Mouse (Mus musculus): Measurements from ENCODE around the gene Serpinb3c. TPM values are rescaled to one million over a fixed set of nuclear protein-coding genes. Genes with fewer than 3 reads are reported as not detected.
A peak's percentile ranks its signal among the peaks of the same experiment; 100 is the strongest.
"Not testable (repeated sequence)": the region's sequence is repeated elsewhere in the genome, so short reads cannot be mapped to it uniquely, and the experiment has no call there.

Serpinb3c gene
- not detected in 2 replicates for polyA plus RNA-seq (2015; fragmentation: Nextera tagmentation; extraction: Ambion mirVana)

GRCm38 (mm10) chr1:107278261-107278660 is at the start of gene Serpinb3c, which contains the start of gene Serpinb3b:
Gene Serpinb3c (minus strand): TSS chr1:107278371.
Gene Serpinb3b (minus strand): TSS chr1:107278361.
- H3K4me2 ChIP-seq (replicated peaks); H3K9ac ChIP-seq (replicated peaks); ATAC-seq; H3K36me3 ChIP-seq; H3K9me3 ChIP-seq; H3K27me3 ChIP-seq; H3K4me1 ChIP-seq (replicated peaks); H3K27ac ChIP-seq; H3K4me3 ChIP-seq (replicated peaks): not testable (repeated sequence)

- not testable (repeated sequence) for H3K4me1 ChIP-seq (replicated peaks); H3K36me3 ChIP-seq; H3K27me3 ChIP-seq; H3K9me3 ChIP-seq; H3K4me2 ChIP-seq (replicated peaks); H3K9ac ChIP-seq (replicated peaks); H3K4me3 ChIP-seq (replicated peaks); H3K27ac ChIP-seq
- peak; percentile 53 for ATAC-seq
- 45% methylated on average over 3 of the region's 3 CpGs for WGBS
Measured at GRCm38 (mm10) chr1:107243170-107243569, 35.0 kb downstream of the Serpinb3c start.

Other genes with a start within 250 kb of the Serpinb3c start
- gene Serpinb3a, start 226.1 kb downstream of the Serpinb3c start, polyA plus RNA-seq (2015; fragmentation: Nextera tagmentation; extraction: Ambion mirVana), result not detected in 2 replicates
- not detected in 2 replicates for gene Serpinb3d, start 194.9 kb downstream of the Serpinb3c start, polyA plus RNA-seq (2015; fragmentation: Nextera tagmentation; extraction: Ambion mirVana)
- gene Serpinb3b, start within 50 bp of the Serpinb3c start, polyA plus RNA-seq (2015; fragmentation: Nextera tagmentation; extraction: Ambion mirVana), result not detected in 2 replicates
- not detected in 2 replicates for gene Serpinb11, start 82.8 kb upstream of the Serpinb3c start, polyA plus RNA-seq (2015; fragmentation: Nextera tagmentation; extraction: Ambion mirVana)
- not detected in 2 replicates for gene Serpinb7, start 121.3 kb upstream of the Serpinb3c start, polyA plus RNA-seq (2015; fragmentation: Nextera tagmentation; extraction: Ambion mirVana)
- gene Serpinb2, start 233.1 kb upstream of the Serpinb3c start, polyA plus RNA-seq (2015; fragmentation: Nextera tagmentation; extraction: Ambion mirVana), result 0.18 TPM in 1 of 2 replicates, not detected in the other